Mouse (Mus musculus) brain, embryonic 14.5 days (tissue): ENCODE data around the gene Hrnr. TPM values are rescaled to one million over a fixed set of nuclear protein-coding genes. Genes with fewer than 3 reads are reported as not detected.

ENCODE experiments used
- DNase-seq: peaks from one replicate; pipeline ENCODE4 v3.0.0-alpha.2; 2011; ENCODE audit warnings: low read depth
- CTCF ChIP-seq: fragments of 200-500 bp; IDR thresholded peaks from 2 replicates; pipeline ENCODE4 v1.5.1; 2012; ENCODE audit warnings: inconsistent platforms, mild to moderate bottlenecking, moderate library complexity, borderline replicate concordance; ENCODE audit not compliant: insufficient read depth, insufficient read length; ENCODE audit errors: extremely low read depth
- POLR2A ChIP-seq: fragments of 200-500 bp; IDR thresholded peaks from 2 replicates; pipeline ENCODE4 v1.6.1; 2012; ENCODE audit warnings: mild to moderate bottlenecking, inconsistent platforms, borderline replicate concordance; ENCODE audit not compliant: poor library complexity, insufficient read depth, insufficient read length, severe bottlenecking; ENCODE audit errors: extremely low read depth
- polyA plus RNA-seq: library from polyadenylated mRNA; depleted of rRNA; stranded (reverse); fragments of >200 nt; gene quantifications from 2 replicates; pipeline ENCODE4 v1.2.3, GENCODE M21; 2012; rRNA removed

The Hrnr gene
- polyA plus RNA-seq, 1 experiment, result not detected

DNA sequence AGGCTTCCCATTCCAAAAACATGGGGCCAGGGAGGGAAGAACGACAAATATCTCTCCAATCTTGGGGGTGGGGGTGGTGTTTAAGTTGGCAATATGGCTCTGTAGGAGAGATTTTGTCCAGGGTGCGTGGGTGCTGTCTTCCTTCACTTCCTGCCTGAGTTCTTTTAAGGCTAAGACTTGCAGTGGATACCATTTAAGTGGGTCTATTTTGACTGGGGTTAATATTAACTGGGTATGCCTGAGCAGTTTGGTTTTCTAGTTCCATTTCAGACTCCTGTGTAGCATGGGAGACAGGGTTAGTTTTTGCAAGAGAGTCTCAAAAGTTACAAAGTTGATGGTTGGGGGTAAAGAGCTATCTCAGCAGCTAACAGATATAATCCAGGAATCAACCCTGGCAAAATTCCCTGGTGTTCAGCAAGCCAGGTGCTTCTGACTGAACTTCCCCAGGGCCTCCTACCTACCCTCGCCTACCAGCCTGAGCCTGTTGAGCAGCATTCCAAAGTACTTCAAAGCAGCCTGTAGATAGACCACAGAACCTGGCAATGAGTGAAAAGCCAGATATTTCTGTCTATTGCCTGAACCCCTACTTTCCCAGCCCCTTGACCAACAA lies 47.5 kb downstream of the Hrnr start:
- DNase-seq, result no peak
- no peak for TF ChIP-seq POLR2A
- no peak for TF ChIP-seq CTCF

DNA sequence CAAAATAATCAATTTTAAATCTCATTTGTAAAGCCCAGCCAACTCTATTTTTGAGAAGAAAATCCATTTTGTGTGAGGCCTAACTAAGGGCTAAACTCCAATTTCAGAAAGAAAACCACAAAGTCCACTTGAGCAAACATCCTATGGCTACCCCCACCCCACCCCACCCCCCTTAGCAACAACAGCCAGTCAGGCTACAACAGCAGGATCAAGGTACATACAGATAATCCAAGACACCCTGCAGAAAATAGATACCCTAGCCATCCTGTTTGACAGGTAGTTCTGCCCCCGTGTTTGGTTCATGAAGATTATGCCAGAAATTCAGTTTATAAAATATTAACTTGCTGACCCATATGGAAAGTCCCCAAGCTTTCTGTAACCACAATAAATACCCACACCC lies 48.6 kb downstream of the Hrnr start:
- no peak for TF ChIP-seq POLR2A
- no peak for TF ChIP-seq CTCF
- no peak for DNase-seq

DNA sequence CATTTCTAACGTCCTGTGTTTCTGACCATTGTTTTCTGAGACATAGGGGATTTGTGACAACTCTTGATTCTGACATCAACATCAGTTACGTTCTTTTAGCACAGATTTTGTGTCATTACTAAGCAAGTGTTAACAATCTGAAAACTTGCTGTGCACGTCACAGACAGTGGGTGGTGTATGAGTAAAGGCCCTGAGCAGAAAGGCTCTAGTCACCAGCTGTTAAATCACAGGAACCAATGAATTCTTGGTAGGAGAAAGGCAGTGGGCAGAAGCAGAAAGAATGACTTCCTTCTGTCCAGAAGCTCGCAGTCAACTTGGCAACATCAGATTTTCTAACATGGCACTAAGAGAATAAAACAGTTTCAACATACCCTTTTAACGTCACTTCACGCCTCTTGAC lies 53.9 kb downstream of the Hrnr start:
- TF ChIP-seq CTCF, result no peak
- TF ChIP-seq POLR2A, result no peak
- DNase-seq, result no peak

DNA sequence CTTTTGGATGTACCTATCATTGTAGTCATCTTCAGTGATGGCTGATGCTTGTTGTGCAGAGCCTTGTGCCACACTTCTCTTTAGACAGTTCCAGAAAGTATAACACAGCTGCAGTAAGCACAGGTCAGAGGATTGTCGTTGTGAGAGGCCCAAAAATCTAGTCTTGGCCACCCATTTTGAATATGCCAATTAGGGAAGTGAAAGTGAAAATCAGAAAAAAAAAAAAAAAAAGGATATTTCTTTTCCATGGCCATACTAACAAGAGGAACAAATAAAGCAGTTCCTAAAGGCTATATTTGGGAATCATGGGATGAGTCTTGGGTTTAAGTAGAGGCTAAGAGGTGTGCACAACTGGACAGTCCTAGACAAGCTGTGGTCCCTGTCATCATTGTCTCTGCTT lies 55.6 kb downstream of the Hrnr start:
- no peak for DNase-seq
- TF ChIP-seq POLR2A (no peak), CTCF (no peak)

DNA sequence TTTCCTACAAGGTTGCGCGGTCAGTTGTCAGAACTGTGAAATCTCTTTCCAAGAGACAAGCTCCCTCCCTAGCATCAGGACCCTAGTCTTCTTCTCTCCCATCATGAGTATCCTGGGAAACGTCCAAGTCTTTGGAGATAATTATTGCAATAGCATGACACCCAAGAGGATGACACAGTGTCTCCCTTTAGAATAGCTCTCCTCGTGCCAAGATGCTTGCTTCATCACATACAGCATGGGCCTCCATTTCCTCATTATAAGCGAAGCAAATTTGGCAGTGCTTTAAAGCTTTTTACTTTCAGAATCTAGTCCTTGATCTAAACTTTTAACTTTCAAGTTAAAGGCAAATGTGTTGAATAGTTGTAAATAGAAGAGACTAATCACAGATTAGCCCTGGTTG lies 56.1 kb downstream of the Hrnr start:
- no peak for DNase-seq
- TF ChIP-seq POLR2A (no peak), CTCF (no peak)

DNA sequence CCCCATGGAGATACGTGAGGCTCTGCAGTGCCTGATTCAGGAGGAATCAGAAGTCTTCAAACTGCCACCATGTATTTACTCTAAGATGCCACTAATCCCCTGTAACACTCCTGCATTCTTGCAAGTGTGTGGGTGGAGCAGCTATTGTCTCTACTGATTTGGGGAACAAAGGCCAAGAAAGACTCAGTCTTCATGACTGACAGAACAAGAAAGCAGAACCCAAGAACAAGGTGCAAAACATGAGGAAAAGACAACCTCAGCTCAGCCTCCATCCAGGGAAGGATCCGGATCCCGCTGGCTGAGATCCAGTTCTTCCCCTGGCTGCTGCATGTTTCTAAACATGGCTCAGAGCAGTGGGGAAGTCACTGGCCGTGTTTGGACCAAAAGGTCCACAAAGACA lies 58.6 kb downstream of the Hrnr start:
- TF ChIP-seq POLR2A (no peak), CTCF (no peak)
- DNase-seq, result no peak

Other genes with a start within 250 kb of the Hrnr start
- gene Crnn, start 175.0 kb upstream of the Hrnr start, polyA plus RNA-seq, result not detected in 2 replicates
- not detected in 2 replicates for gene Flg2, start 122.5 kb upstream of the Hrnr start, polyA plus RNA-seq
- not detected in 2 replicates for gene Flg, start 46.2 kb upstream of the Hrnr start, polyA plus RNA-seq
- gene Rptn, start 74.0 kb downstream of the Hrnr start, polyA plus RNA-seq, result not detected in 2 replicates
- 0.26 and 0.67 TPM in 2 replicates for gene Tchh, start 122.6 kb downstream of the Hrnr start, polyA plus RNA-seq
- gene Tchhl1, start 149.0 kb downstream of the Hrnr start, polyA plus RNA-seq, result not detected in 2 replicates
- 49.1 and 111 TPM in 2 replicates for gene S100a11, start 200.7 kb downstream of the Hrnr start, polyA plus RNA-seq
- gene S100a10, start 235.3 kb downstream of the Hrnr start, polyA plus RNA-seq, result 58.6 and 70.5 TPM in 2 replicates